Mouse (Mus musculus): ENCODE measurements around the gene Sec11a. TPM values are rescaled to one million over a fixed set of nuclear protein-coding genes. Genes with fewer than 3 reads are reported as not detected.
A peak's percentile ranks its signal among the peaks of the same experiment; 100 is the strongest.

The Sec11a gene
- total and polyA plus RNA-seq, 3 experiments = 37.3 to 43.4 (median 41.6) TPM

DNA sequence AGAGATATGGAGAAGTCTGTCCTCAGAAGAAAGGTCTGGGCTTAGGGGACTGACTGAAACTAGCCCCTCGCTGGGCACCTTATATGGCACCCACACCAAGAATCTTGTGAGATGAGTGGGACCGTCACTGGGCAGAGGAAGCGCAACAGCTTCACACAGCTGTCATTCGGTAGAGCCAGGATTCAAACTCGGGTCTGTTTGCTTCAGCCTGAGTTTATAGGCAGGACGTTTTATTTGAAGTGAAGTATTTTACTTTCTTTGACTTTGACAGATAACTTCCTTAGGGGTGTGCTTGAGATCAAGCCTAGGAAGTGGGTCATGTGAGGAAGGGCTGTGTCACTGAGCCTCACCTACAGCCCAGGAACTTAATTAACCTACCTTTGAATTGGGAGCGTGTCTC is 82.1 kb downstream of the Sec11a start:
- Histone ChIP-seq H3K27me3 (ENCODE audit: control insufficient read depth, insufficient read depth, low read length) (no peaks in the 10 kb centered on the region), H3K4me3 (no peak overlapping the region), H3K27ac (peak overlapping the region; percentile 28; the same call in 1 of the 2 replicates), H3K4me1 (ENCODE audit: control insufficient read depth, insufficient read depth, low read length) (peaks cover 12% of the 10 kb centered on the region), H3K9ac (ENCODE audit: low read depth, low read length) (no peak overlapping the region), H3K36me3 (ENCODE audit: control insufficient read depth, insufficient read depth, low read length) (peaks cover 2% of the 10 kb centered on the region; the same call in 1 of the 2 replicates), H3K79me2 (replicated peaks; ENCODE audit: control insufficient read depth, insufficient read depth, low read length) (0 out of 2 replicates have a peak, but pooled peaks cover 1% of the 10 kb centered on the region)
- no peak for DNase-seq
- intact Hi-C loops (cut with DNase I) = no loop called here
- TF ChIP-seq EP300 (IDR thresholded peaks at IDR 0.05; ENCODE audit: insufficient read depth, low read depth, low read length) (no peak), POLR2A (IDR thresholded peaks at IDR 0.05; ENCODE audit: insufficient read depth, low read depth, low read length) (no peak), CTCF (IDR thresholded peaks at IDR 0.05) (no peak)
- 76% methylated on average over 7 of the region's 7 CpGs for WGBS

DNA sequence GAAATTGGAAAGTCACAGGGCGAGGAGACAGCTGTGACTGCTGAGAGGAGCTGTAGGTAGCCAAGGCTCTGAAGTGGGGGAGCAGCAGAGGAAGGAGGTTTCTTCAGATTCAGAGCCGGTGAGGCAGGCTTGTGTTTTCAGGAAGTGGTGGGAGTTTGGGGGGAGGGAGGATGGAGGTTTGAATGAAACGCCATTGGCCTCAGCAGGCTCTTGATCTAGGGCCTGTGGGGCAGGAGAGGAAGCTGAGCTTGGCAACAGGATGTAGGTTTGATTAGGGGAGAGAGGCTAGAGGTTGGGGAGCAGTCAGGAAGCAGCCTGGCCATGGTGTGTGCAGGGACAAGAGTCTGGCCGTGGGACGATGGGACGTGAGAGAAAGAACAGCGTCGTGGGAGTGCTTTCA is 82.7 kb downstream of the Sec11a start:
- peak overlapping the region; percentile 57 for H3K27ac ChIP-seq
- H3K9ac ChIP-seq (ENCODE audit: low read depth, low read length) = no peak overlapping the region; the same call in 1 of the 2 replicates
- peaks cover 2% of the 10 kb centered on the region; the same call in 1 of the 2 replicates for H3K36me3 ChIP-seq (ENCODE audit: control insufficient read depth, insufficient read depth, low read length)
- intact Hi-C loops (cut with DNase I) = loop anchor here (5.0 kb wide), 1 partner anchor 127 kb away; the partner anchor contains the start of gene Zfp592
- H3K27me3 ChIP-seq (ENCODE audit: control insufficient read depth, insufficient read depth, low read length) = no peaks in the 10 kb centered on the region
- DNase-seq = peak; percentile 25 to 31
- 0 out of 2 replicates have a peak, but pooled peaks cover 1% of the 10 kb centered on the region for H3K79me2 ChIP-seq (replicated peaks; ENCODE audit: control insufficient read depth, insufficient read depth, low read length)
- TF ChIP-seq EP300 (IDR thresholded peaks at IDR 0.05; ENCODE audit: insufficient read depth, low read depth, low read length) (no peak), POLR2A (IDR thresholded peaks at IDR 0.05; ENCODE audit: insufficient read depth, low read depth, low read length) (no peak), CTCF (IDR thresholded peaks at IDR 0.05) (no peak)
- H3K4me1 ChIP-seq (ENCODE audit: control insufficient read depth, insufficient read depth, low read length) = peaks cover 13% of the 10 kb centered on the region
- no peak overlapping the region for H3K4me3 ChIP-seq
- 23% methylated on average over 8 of the region's 8 CpGs for WGBS

DNA sequence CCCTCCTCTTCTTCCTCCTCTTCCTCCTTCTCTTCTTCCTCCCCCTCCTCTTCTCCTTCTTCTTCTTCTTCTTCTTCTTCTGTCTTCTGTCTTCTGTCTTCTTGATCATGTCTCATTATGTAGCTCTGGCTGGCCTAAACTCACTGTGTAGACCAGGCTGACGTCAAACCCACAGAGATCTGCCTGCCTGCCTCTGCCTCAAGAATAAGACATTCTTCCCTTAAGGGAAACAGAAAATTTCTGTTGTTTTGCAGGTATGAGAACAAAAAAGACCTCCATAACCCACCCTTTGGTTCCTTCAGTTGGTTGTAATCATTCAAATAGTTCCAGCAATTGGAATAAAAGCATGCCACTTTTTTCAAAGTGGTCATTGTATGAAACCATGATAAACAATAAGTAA is 83.4 kb downstream of the Sec11a start:
- Histone ChIP-seq H3K79me2 (replicated peaks; ENCODE audit: control insufficient read depth, insufficient read depth, low read length) (0 out of 2 replicates have a peak, but pooled peaks cover 1% of the 10 kb centered on the region), H3K9ac (ENCODE audit: low read depth, low read length) (no peak overlapping the region), H3K27me3 (ENCODE audit: control insufficient read depth, insufficient read depth, low read length) (no peaks in the 10 kb centered on the region), H3K4me1 (ENCODE audit: control insufficient read depth, insufficient read depth, low read length) (peaks cover 13% of the 10 kb centered on the region), H3K36me3 (ENCODE audit: control insufficient read depth, insufficient read depth, low read length) (peaks cover 2% of the 10 kb centered on the region; the same call in 1 of the 2 replicates), H3K4me3 (no peak overlapping the region), H3K27ac (peak overlapping the region; percentile 57; the same call in 1 of the 2 replicates)
- DNase-seq = no peak
- 41% methylated on average over 1 of the region's 1 CpGs for WGBS
- intact Hi-C loops (cut with DNase I) = loop anchor here (5.0 kb wide), 1 partner anchor 128 kb away; the partner anchor contains the start of gene Zfp592
- TF ChIP-seq EP300 (IDR thresholded peaks at IDR 0.05; ENCODE audit: insufficient read depth, low read depth, low read length) = no peak
- no peak for TF ChIP-seq POLR2A (IDR thresholded peaks at IDR 0.05; ENCODE audit: insufficient read depth, low read depth, low read length)
- TF ChIP-seq CTCF (IDR thresholded peaks at IDR 0.05) = no peak

DNA sequence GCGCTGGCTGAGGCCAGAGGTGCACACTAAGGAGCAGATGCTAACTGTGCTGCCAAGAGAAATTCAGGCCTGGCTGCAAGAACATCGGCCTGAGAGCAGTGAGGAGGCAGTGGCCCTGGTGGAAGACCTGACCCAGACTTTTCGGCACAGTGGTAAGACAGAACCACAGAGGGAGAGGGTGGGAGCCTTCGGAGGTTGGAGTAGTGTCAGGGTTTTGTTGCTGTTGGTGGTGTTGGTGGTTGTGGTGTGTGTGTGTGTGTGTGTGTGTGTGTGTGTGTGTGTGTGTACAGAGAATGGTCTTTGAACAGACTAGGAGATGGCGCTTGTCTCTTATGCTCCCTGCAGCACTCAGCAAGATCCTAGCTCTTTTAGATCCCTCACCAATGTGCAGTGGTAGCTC is 84.1 kb downstream of the Sec11a start:
- Histone ChIP-seq H3K27ac (no peak overlapping the region; the same call in 1 of the 2 replicates), H3K9ac (ENCODE audit: low read depth, low read length) (peak overlapping the region; percentile 43; the same call in 1 of the 2 replicates), H3K79me2 (replicated peaks; ENCODE audit: control insufficient read depth, insufficient read depth, low read length) (0 out of 2 replicates have a peak, but pooled peaks cover 1% of the 10 kb centered on the region), H3K36me3 (ENCODE audit: control insufficient read depth, insufficient read depth, low read length) (peaks cover 2% of the 10 kb centered on the region; the same call in 1 of the 2 replicates), H3K4me3 (no peak overlapping the region), H3K4me1 (ENCODE audit: control insufficient read depth, insufficient read depth, low read length) (peaks cover 13% of the 10 kb centered on the region), H3K27me3 (ENCODE audit: control insufficient read depth, insufficient read depth, low read length) (no peaks in the 10 kb centered on the region)
- DNase-seq = peak in 1 of 2 experiments; percentile 24
- intact Hi-C loops (cut with DNase I) = loop anchor here (5.0 kb wide), 1 partner anchor 129 kb away; the partner anchor contains the start of gene Zfp592
- TF ChIP-seq EP300 (IDR thresholded peaks at IDR 0.05; ENCODE audit: insufficient read depth, low read depth, low read length) (no peak), CTCF (IDR thresholded peaks at IDR 0.05) (no peak), POLR2A (IDR thresholded peaks at IDR 0.05; ENCODE audit: insufficient read depth, low read depth, low read length) (no peak)
- 55% methylated on average over 5 of the region's 5 CpGs for WGBS

DNA sequence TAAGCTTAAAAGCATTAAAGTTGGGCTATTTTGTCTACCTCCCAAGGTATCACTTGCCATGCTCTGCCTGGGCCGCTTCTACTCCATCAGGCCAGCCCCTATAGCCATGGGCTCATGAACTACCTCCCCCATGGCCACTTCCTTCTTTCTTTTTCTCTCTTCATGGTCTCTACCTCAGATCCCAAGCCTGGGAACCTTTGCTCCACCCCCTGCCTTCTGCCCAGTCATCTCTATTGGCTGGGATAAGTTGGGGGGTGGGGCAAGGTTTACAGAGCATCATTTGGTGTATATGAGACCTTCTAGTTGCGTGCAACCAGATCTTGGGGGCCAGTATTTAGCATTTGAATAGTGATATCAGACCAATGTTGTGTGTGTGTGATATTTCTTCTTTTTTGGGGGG is 85.1 kb downstream of the Sec11a start:
- H3K36me3 ChIP-seq (ENCODE audit: control insufficient read depth, insufficient read depth, low read length) = peaks cover 2% of the 10 kb centered on the region; the same call in 1 of the 2 replicates
- H3K9ac ChIP-seq (ENCODE audit: low read depth, low read length) = no peak overlapping the region
- no peaks in the 10 kb centered on the region for H3K27me3 ChIP-seq (ENCODE audit: control insufficient read depth, insufficient read depth, low read length)
- no peak overlapping the region for H3K27ac ChIP-seq
- intact Hi-C loops (cut with DNase I) = loop anchor here (5.0 kb wide), 1 partner anchor 130 kb away; the partner anchor contains the start of gene Zfp592
- no peak overlapping the region for H3K4me3 ChIP-seq
- DNase-seq = no peak
- 0 out of 2 replicates have a peak, but pooled peaks cover 1% of the 10 kb centered on the region for H3K79me2 ChIP-seq (replicated peaks; ENCODE audit: control insufficient read depth, insufficient read depth, low read length)
- WGBS = 87% methylated on average over 2 of the region's 2 CpGs
- peaks cover 13% of the 10 kb centered on the region for H3K4me1 ChIP-seq (ENCODE audit: control insufficient read depth, insufficient read depth, low read length)
- no peak for TF ChIP-seq CTCF (IDR thresholded peaks at IDR 0.05)

DNA sequence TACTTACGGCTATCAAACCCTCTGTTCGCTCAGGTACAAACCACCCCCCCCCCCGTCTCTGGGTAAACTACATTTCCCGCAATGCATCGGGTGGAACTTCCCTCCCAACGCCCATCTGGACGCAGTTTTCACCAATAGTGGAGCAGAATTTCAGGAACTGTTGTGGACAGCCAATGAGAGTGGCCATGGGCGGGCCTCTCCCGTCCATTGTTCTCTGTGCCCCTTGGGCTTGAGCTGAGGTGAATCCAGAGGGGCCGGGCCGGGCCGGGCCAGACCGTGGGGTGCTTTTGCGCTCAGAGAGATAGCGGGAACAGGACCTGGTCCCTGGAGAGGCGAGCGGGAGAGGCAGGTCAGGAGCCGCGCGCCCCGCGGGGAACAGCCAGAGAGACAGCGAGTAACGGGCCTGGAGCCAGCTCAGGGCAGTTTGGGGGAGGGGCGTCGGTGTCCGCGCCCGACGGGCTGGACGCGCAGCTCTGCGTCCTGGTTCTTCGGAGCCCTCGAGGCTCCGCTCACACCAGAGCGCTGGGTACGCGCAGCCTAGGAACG is 86.8 kb downstream of the Sec11a start, which contains the start of gene Zscan2:
Zscan2 (plus strand) TSS at position 192 of the 546 bp plus-strand sequence.
- Histone ChIP-seq H3K4me3 (peak within 1 kb of the TSS; percentile 100), H3K9ac (ENCODE audit: low read depth, low read length) (peak within 1 kb of the TSS; percentile 93), H3K27me3 (ENCODE audit: control insufficient read depth, insufficient read depth, low read length) (no peaks in the 10 kb centered on the region), H3K36me3 (ENCODE audit: control insufficient read depth, insufficient read depth, low read length) (peaks cover 2% of the 10 kb centered on the region; the same call in 1 of the 2 replicates), H3K27ac (peak within 1 kb of the TSS; percentile 91), H3K79me2 (replicated peaks; ENCODE audit: control insufficient read depth, insufficient read depth, low read length) (0 out of 2 replicates have a peak, but pooled peaks cover 1% of the 10 kb centered on the region), H3K4me1 (ENCODE audit: control insufficient read depth, insufficient read depth, low read length) (peaks cover 13% of the 10 kb centered on the region)
- intact Hi-C loops (cut with DNase I) = loop anchor here (5.0 kb wide), 1 partner anchor 131 kb away; the partner anchor contains the start of gene Zfp592
- TF ChIP-seq EP300 (IDR thresholded peaks at IDR 0.05; ENCODE audit: insufficient read depth, low read depth, low read length) (no peak), POLR2A (IDR thresholded peaks at IDR 0.05; ENCODE audit: insufficient read depth, low read depth, low read length) (peak; percentile 70)
- under 1% methylated on average over 40 of the region's 40 CpGs for WGBS
- DNase-seq = peak; percentile 90 to 94

Data from heart, adult 2 months (tissue).